Mouse (Mus musculus): ENCODE measurements around the gene Gm525. TPM values are rescaled to one million over a fixed set of nuclear protein-coding genes. Genes with fewer than 3 reads are reported as not detected.

Gm525 gene
- polyA plus RNA-seq, 1 experiment from 2014 or later: not detected

GRCm38 (mm10) chr11:89103166-89103565, 29.5 kb downstream of the Gm525 start:
- Histone ChIP-seq H3K27ac (replicated peaks) (no peak overlapping the region), H3K27me3 (no peaks in the 10 kb centered on the region; the same call in 1 of the 2 replicates), H3K4me2 (replicated peaks) (no peak overlapping the region), H3K9me3 (no peaks in the 10 kb centered on the region), H3K4me3 (no peak overlapping the region), H3K9ac (replicated peaks) (no peak overlapping the region), H3K4me1 (peaks cover 6% of the 10 kb centered on the region), H3K36me3 (no peaks in the 10 kb centered on the region)
- no peak for ATAC-seq (ENCODE audit: low FRiP score, low read depth)
- WGBS: 94% methylated on average over 14 of the region's 14 CpGs

DNA sequence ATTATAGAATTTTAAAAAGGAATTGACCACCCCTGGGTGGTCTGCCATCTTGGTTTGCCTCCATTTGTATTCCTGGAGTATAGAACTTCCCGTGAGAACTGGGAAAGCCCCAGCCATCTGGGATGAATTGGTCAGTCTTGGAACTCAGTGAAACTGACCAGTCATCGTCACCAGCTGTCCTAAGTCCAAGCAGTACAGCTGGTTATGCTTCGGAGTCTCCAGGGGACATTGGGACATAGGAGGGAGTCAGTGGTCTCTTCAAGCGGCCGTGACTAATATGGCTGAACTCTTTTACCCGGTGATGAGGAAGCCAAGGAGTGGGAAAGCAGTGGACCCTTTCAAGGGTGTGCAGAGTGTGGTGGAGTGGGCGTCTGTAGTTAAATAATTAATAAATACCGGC, 31.6 kb downstream of the Gm525 start:
- Histone ChIP-seq H3K4me1 (peaks cover 6% of the 10 kb centered on the region), H3K9ac (replicated peaks) (no peak overlapping the region), H3K27ac (replicated peaks) (no peak overlapping the region), H3K36me3 (no peaks in the 10 kb centered on the region), H3K4me2 (replicated peaks) (no peak overlapping the region), H3K9me3 (no peaks in the 10 kb centered on the region), H3K4me3 (no peak overlapping the region), H3K27me3 (no peaks in the 10 kb centered on the region; the same call in 1 of the 2 replicates)
- no peak for ATAC-seq (ENCODE audit: low FRiP score, low read depth)
- WGBS: 92% methylated on average over 8 of the region's 8 CpGs

DNA sequence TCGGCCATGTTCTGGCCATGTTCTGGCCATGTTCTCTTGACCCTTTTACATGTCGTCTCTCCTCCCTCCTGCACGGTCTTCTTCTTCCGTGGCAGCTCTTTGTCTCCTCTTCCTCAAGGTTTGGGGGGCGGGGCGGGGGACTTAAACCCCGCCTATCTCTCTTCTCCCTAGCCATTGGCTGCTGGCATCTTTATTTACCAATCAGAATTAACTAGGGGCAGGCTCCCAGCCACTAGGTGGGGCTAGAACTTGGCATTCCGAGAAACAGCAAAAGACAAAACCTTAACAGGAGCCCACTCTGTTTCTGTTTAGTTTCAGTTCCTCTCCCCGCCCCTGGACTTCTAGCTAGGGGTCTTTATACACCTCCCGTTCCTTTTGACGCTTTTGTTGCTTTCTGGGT, 32.2 kb downstream of the Gm525 start:
- H3K4me2 ChIP-seq (replicated peaks): no peak overlapping the region
- no peak overlapping the region for H3K9ac ChIP-seq (replicated peaks)
- H3K4me3 ChIP-seq: no peak overlapping the region
- H3K27me3 ChIP-seq: no peaks in the 10 kb centered on the region; the same call in 1 of the 2 replicates
- WGBS: 87% methylated on average over 11 of the region's 11 CpGs
- H3K4me1 ChIP-seq: peaks cover 3% of the 10 kb centered on the region
- no peaks in the 10 kb centered on the region for H3K36me3 ChIP-seq
- H3K27ac ChIP-seq (replicated peaks): no peak overlapping the region
- H3K9me3 ChIP-seq: no peaks in the 10 kb centered on the region
- ATAC-seq (ENCODE audit: low FRiP score, low read depth): no peak

- Histone ChIP-seq H3K27ac (replicated peaks) (no peak overlapping the region), H3K4me3 (no peak overlapping the region), H3K27me3 (no peaks in the 10 kb centered on the region; the same call in 1 of the 2 replicates), H3K36me3 (no peaks in the 10 kb centered on the region), H3K4me1 (no peaks in the 10 kb centered on the region), H3K9me3 (no peaks in the 10 kb centered on the region), H3K9ac (replicated peaks) (no peak overlapping the region), H3K4me2 (replicated peaks) (no peak overlapping the region)
- WGBS: 28% methylated on average over 12 of the region's 12 CpGs
- ATAC-seq (ENCODE audit: low FRiP score, low read depth): no peak
Observed at GRCm38 (mm10) chr11:89107180-89107807, 33.7 kb downstream of the Gm525 start.

DNA sequence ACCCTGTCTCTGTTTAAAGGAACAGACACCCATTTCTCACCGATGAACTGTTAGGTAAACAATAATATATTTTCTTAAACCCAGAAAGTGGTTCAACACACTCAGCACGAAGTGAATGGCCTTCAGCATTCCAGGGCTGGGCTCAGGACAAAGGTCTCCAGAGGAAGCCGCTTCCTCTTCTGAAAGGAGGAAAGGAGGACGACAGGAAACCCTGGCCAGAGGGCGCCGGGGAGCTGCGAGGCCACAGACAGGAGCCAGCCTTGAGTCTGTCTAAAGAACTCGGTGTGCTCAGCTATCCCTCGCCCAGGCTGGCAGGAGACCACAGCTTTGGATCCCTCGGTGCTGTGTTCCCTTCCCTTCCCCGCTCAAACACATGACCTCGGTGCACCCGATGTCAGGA, 50.8 kb downstream of the Gm525 start:
- WGBS: 25% methylated on average over 13 of the region's 13 CpGs
- peaks cover 7% of the 10 kb centered on the region; the same call in 1 of the 2 replicates for H3K4me1 ChIP-seq
- no peak overlapping the region for H3K27ac ChIP-seq (replicated peaks)
- no peaks in the 10 kb centered on the region for H3K9me3 ChIP-seq
- no peak overlapping the region for H3K4me3 ChIP-seq
- no peak overlapping the region for H3K9ac ChIP-seq (replicated peaks)
- peaks cover 4% of the 10 kb centered on the region; the same call in 1 of the 2 replicates for H3K27me3 ChIP-seq
- no peaks in the 10 kb centered on the region for H3K36me3 ChIP-seq
- no peak overlapping the region for H3K4me2 ChIP-seq (replicated peaks)
- no peak for ATAC-seq (ENCODE audit: low FRiP score, low read depth)

DNA sequence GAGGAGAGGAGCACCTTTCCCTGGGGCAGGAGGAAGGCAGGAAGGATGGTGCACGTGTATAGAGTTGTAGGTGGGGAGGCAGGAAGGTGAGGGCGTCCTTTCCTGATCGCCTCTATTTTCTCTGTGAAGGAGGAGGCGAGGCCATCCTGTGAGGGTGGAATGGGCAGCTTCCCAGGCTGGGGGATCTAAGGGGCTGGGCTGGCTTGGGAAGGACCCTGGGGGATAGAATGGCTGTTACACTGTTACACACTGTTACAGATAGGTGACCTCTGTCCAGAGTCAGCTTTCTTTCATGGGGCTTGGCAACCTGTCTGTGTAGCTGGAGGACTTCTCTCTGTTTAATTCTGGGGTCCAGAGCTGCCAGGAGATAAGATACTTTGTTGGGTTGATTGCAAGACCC, 57.2 kb downstream of the Gm525 start:
- Histone ChIP-seq H3K4me3 (no peak overlapping the region), H3K4me2 (replicated peaks) (no peak overlapping the region), H3K9me3 (no peaks in the 10 kb centered on the region), H3K27ac (replicated peaks) (no peak overlapping the region), H3K36me3 (no peaks in the 10 kb centered on the region), H3K27me3 (no peaks in the 10 kb centered on the region), H3K4me1 (no peaks in the 10 kb centered on the region), H3K9ac (replicated peaks) (no peak overlapping the region)
- ATAC-seq (ENCODE audit: low FRiP score, low read depth): no peak
- WGBS: 50% methylated on average over 4 of the region's 4 CpGs

GRCm38 (mm10) chr11:89132406-89132805, 58.8 kb downstream of the Gm525 start:
- no peaks in the 10 kb centered on the region for H3K36me3 ChIP-seq
- WGBS: 91% methylated on average over 7 of the region's 7 CpGs
- H3K27ac ChIP-seq (replicated peaks): no peak overlapping the region
- H3K4me2 ChIP-seq (replicated peaks): no peak overlapping the region
- no peak overlapping the region for H3K4me3 ChIP-seq
- no peak overlapping the region for H3K9ac ChIP-seq (replicated peaks)
- H3K27me3 ChIP-seq: no peaks in the 10 kb centered on the region
- no peak for ATAC-seq (ENCODE audit: low FRiP score, low read depth)
- H3K9me3 ChIP-seq: no peaks in the 10 kb centered on the region
- H3K4me1 ChIP-seq: no peaks in the 10 kb centered on the region

- no peak overlapping the region for H3K4me2 ChIP-seq (replicated peaks)
- no peak overlapping the region for H3K27ac ChIP-seq (replicated peaks)
- no peaks in the 10 kb centered on the region for H3K4me1 ChIP-seq
- no peaks in the 10 kb centered on the region for H3K36me3 ChIP-seq
- no peak overlapping the region for H3K4me3 ChIP-seq
- no peak for ATAC-seq (ENCODE audit: low FRiP score, low read depth)
- no peaks in the 10 kb centered on the region for H3K27me3 ChIP-seq
- WGBS: 51% methylated on average over 2 of the region's 2 CpGs
- no peak overlapping the region for H3K9ac ChIP-seq (replicated peaks)
- no peaks in the 10 kb centered on the region for H3K9me3 ChIP-seq
Observed at GRCm38 (mm10) chr11:89134211-89134610, 60.6 kb downstream of the Gm525 start.

DNA sequence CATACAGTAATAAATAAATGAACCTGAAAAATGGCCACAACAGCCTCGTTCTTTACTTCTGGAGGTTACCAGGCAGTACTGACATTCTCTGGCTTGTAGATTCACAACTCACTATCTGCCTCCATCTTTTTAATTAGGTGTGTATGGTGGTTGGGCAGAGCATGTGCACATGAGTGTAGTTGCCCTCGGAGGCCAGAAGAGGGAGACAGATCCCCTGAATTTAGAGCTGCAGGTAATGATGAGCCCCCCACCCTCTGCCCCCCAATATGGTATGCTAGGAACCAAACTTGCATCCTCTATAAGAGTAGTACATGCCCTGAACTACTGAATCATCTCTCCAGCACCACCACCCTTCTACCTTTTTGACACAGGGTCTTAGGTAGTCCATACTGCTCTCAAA, 64.3 kb downstream of the Gm525 start:
- no peak for ATAC-seq (ENCODE audit: low FRiP score, low read depth)
- Histone ChIP-seq H3K4me3 (no peak overlapping the region), H3K27ac (replicated peaks) (no peak overlapping the region), H3K9me3 (no peaks in the 10 kb centered on the region), H3K36me3 (no peaks in the 10 kb centered on the region), H3K4me1 (peaks cover 4% of the 10 kb centered on the region; the same call in 1 of the 2 replicates), H3K9ac (replicated peaks) (no peak overlapping the region), H3K27me3 (no peaks in the 10 kb centered on the region), H3K4me2 (replicated peaks) (no peak overlapping the region)
- 94% methylated on average over 2 of the region's 2 CpGs for WGBS

Other genes with a start within 250 kb of the Gm525 start
- 20.3 and 23.7 TPM in 2 replicates for gene Akap1, start 209.3 kb upstream of the Gm525 start, polyA plus RNA-seq (2016; fragmentation: Nextera tagmentation; extraction: Ambion mirVana)
- gene Scpep1, start 118.4 kb upstream of the Gm525 start, polyA plus RNA-seq (2016; fragmentation: Nextera tagmentation; extraction: Ambion mirVana): 45.5 and 47.9 TPM in 2 replicates
- gene Elobl, start 106.9 kb upstream of the Gm525 start, polyA plus RNA-seq (2016; fragmentation: Nextera tagmentation; extraction: Ambion mirVana): not detected in 2 replicates
- 32.9 and 34.2 TPM in 2 replicates for gene Coil, start 103.6 kb upstream of the Gm525 start, polyA plus RNA-seq (2016; fragmentation: Nextera tagmentation; extraction: Ambion mirVana)
- gene Trim25, start 74.5 kb upstream of the Gm525 start, polyA plus RNA-seq (2016; fragmentation: Nextera tagmentation; extraction: Ambion mirVana): 3.1 and 3.6 TPM in 2 replicates
- 9.5 and 9.6 TPM in 2 replicates for gene Dgke, start 7.0 kb upstream of the Gm525 start, polyA plus RNA-seq (2016; fragmentation: Nextera tagmentation; extraction: Ambion mirVana)
- 6.0 and 6.3 TPM in 2 replicates for gene Nog, start 228.5 kb downstream of the Gm525 start, polyA plus RNA-seq (2016; fragmentation: Nextera tagmentation; extraction: Ambion mirVana)